Mouse (Mus musculus): Measurements from ENCODE around the gene 9430097D07Rik.

9430097D07Rik gene

GRCm38 (mm10) chr2:32597699-32598098 is 22.2 kb upstream of the 9430097D07Rik start:
- no peak for DNase-seq (ENCODE audit: extremely low read depth, low read depth)

GRCm38 (mm10) chr2:32597248-32597647 is 21.8 kb upstream of the 9430097D07Rik start:
- no peak for DNase-seq (ENCODE audit: extremely low read depth, low read depth)

DNA sequence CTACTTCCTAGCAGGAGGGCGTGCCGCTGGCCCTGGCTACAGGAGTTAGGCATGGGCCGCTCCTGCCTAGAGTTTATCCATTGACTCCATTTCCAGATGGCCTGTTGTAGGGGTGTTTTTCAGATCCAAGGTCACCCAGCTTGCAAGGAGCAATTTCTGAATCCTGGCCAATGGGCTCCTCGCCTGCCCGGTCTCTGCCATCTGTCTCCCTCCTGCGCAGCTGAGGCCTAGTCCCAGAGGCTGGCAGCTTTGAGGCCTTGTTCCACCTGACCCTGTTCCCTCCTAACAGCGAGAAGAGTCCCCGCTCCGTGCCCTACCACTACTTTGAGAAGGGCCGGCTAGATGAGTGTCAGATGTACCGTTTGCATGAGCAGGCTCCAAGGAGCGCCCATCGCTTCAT is 21.2 kb upstream of the 9430097D07Rik start:
- no peak for DNase-seq (ENCODE audit: extremely low read depth, low read depth)

GRCm38 (mm10) chr2:32591249-32591648 is 15.8 kb upstream of the 9430097D07Rik start:
- DNase-seq (ENCODE audit: extremely low read depth, low read depth): no peak

DNA sequence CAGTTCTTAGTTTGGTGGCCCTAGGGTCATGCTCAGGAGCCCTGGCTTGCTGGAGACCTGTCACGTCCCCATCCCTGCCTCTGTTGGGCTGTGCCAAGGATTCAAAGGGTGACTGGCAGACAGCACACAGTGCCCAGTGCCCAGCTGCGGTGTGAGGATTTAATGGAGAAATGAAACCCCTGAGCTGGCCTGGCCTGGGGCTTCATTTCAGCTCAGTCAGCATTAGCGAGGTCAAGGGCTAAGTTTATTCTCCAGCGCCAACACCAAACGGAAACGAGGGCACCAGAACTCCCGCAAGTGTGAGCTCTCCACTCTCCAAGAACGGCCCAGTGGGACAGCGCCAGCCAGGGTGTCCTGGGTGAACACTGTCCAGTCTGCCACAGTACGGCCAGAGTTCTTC is 14.7 kb upstream of the 9430097D07Rik start:
- DNase-seq (ENCODE audit: extremely low read depth, low read depth): no peak

- no peak for DNase-seq (ENCODE audit: extremely low read depth, low read depth)
Observed at GRCm38 (mm10) chr2:32589213-32589795, 13.8 kb upstream of the 9430097D07Rik start.

GRCm38 (mm10) chr2:32587731-32588321 is 12.3 kb upstream of the 9430097D07Rik start:
- DNase-seq (ENCODE audit: extremely low read depth, low read depth): peak; percentile 64

GRCm38 (mm10) chr2:32586871-32587351 is 11.4 kb upstream of the 9430097D07Rik start, which contains the start of gene St6galnac4:
Gene St6galnac4, plus strand, starts transcription at chr2:32587095.
- DNase-seq (ENCODE audit: extremely low read depth, low read depth): peak; percentile 84

DNA sequence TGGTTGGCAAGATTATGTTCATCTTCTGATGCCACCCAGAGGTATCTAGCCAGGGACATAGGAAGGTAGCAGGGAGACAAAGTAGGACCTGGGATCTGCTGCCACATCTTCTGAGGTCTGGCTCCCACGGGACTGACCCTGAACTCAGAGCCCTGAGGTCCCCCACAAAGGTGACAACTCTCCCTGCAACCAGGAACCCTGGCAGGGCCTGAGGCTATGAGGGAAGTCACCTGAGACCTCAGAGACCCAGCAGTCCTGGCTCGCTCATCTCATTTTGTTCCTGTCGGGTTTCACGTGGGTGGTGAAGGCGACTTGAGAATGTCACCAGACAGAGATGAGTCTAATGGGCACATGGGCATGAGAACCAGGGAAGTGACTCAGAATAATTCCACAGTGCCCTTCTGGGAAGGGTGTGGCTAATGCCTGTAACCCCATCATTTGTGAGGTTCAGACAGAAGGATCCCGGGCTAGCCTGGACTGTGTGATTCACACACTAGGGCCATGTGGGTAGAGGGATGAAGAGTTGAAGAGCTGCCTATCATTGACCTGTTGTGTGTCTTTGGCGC is 9.7 kb upstream of the 9430097D07Rik start:
- no peak for DNase-seq (ENCODE audit: extremely low read depth, low read depth)

GRCm38 (mm10) chr2:32582830-32583799 is 7.6 kb upstream of the 9430097D07Rik start:
- peak; percentile 84 for DNase-seq (ENCODE audit: extremely low read depth, low read depth)

- DNase-seq (ENCODE audit: extremely low read depth, low read depth): peak; percentile 90
Observed at GRCm38 (mm10) chr2:32581450-32582095, 6.1 kb upstream of the 9430097D07Rik start.

DNA sequence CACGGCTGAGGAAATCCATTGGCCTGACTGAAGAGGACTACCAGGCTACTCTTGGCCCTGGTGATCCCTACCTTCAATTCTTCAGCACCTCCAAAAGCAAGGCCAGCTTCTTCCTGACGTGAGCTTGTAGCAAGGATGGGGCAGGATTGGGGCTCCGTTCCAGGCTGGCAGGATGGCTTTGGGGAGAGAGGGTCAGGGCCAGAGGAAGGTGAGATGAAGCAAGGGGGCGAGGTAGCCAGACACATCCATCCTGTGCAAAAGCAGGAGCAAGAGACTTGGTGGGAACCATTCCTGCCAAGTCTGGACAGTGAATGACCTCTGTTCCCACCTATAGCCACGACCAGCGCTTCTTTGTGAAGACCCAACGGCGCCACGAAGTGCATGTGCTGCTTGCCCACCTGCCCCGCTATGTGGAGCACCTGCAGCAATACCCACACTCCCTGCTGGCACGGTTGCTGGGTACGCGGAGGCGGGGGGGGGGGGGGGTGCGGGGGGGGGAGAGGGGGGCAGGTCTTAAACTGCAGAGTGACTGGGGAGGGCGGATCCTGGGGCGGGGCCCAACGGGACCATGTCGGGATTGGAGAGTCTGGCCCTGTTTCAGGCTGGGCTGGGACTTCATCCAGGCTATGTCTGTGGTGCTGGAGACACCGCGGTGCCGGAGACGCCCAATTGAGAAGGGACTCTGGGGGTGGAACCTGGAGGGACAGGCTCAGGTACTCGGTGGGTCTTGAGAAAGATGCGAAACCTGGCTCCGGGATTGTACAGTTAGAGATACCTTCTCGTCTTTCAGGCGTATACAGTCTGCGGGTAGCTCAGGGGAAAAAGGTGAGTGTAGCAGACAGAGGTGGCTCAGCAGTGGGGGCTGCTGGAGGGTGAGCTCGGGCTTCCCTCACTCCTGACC is 2.9 kb upstream of the 9430097D07Rik start:
- no peak for DNase-seq (ENCODE audit: extremely low read depth, low read depth)

DNA sequence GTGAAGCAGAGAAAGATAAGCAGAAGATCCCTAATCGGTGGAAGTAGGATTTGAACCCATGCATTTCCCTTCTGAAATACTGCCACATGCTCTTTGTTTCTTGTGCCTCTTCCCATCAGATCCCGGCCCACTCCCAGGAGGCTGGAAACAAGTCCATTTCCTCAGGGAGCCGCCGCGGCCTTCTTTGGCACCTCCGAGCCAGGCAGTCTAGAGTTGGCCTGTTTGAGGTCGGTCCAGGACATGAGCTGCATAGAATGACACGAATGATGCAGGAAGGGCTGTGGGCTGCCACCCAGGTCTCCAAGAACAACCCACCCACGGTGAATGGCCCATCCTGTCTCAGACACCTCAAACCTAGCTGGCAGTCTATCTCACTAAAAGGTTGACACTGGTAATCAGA is 1.0 kb upstream of the 9430097D07Rik start:
- DNase-seq (ENCODE audit: extremely low read depth, low read depth): no peak

- no peak for DNase-seq (ENCODE audit: extremely low read depth, low read depth)
Observed at GRCm38 (mm10) chr2:32574901-32575585, 441 bp downstream of the 9430097D07Rik start.

GRCm38 (mm10) chr2:32574497-32574896 is 987 bp downstream of the 9430097D07Rik start, which contains the start of gene Pip5kl1:
Gene Pip5kl1, plus strand, starts transcription at chr2:32574797.
- DNase-seq (ENCODE audit: extremely low read depth, low read depth): no peak

GRCm38 (mm10) chr2:32572196-32572595 is 3.3 kb downstream of the 9430097D07Rik start:
- DNase-seq (ENCODE audit: extremely low read depth, low read depth): no peak

GRCm38 (mm10) chr2:32570698-32571494 is 4.6 kb downstream of the 9430097D07Rik start, which contains the start of gene Dpm2:
Gene Dpm2, plus strand, starts transcription at chr2:32570858.
- DNase-seq (ENCODE audit: extremely low read depth, low read depth): peak; percentile 90

DNA sequence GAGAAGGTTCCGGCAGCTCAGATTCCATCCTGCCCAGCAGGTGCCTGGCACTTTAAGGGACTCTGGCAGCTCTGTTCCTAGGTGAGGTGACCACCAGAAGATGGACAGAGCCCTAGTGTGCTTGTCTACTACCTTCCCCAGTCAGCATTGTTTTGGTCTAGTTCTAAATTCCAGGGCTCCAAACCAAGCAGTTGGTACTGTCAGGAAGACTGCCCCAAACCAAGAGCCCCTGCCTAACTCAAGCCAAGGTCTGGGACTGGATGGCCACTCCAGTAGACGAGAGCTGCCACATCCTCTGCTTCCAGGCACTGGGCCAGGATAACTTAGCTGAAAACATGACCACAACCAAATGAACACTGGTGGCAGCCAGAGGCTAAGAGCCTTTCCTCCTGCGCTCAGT is 6.5 kb downstream of the 9430097D07Rik start:
- no peak for DNase-seq (ENCODE audit: extremely low read depth, low read depth)

All from MEL-GATA-1-ER (cell line).